Mouse (Mus musculus) liver, embryonic 13.5 days (tissue): ENCODE measurements around the gene Htatsf1. TPM values are rescaled to one million over a fixed set of nuclear protein-coding genes. Genes with fewer than 3 reads are reported as not detected.

ENCODE experiments used
- ATAC-seq: fragments of 200-750 bp; cut with Nextera tagmentation; 2 replicates; pipeline ENCODE4 v1.8.0; 2017; ENCODE audit warnings: low read depth, mild to moderate bottlenecking, moderate number of reproducible peaks, moderate library complexity
- DNase-seq: peaks from one replicate; pipeline ENCODE4 v3.0.0; 2022
- H3K27ac ChIP-seq: fragments of 300-500 bp; sonication (generic); 2 replicates; pipeline ENCODE4 v1.5.1; 2015; ENCODE audit warnings: moderate library complexity, mild to moderate bottlenecking, inconsistent platforms
- H3K27me3 ChIP-seq: fragments of 300-500 bp; sonication (generic); 2 replicates; pipeline ENCODE4 v1.6.1; 2015; ENCODE audit warnings: mild to moderate bottlenecking, inconsistent platforms
- H3K36me3 ChIP-seq: fragments of 300-500 bp; sonication (generic); 2 replicates; pipeline ENCODE4 v1.6.1; 2015; ENCODE audit warnings: mild to moderate bottlenecking, inconsistent platforms
- H3K4me1 ChIP-seq: fragments of 300-500 bp; sonication (generic); replicated peaks from 2 replicates; pipeline ENCODE4 v1.6.1; 2015; ENCODE audit warnings: inconsistent platforms
- H3K4me2 ChIP-seq: fragments of 300-500 bp; sonication (generic); 2 replicates; pipeline ENCODE4 v1.6.1; 2015; ENCODE audit warnings: inconsistent platforms, mild to moderate bottlenecking, moderate library complexity
- H3K4me3 ChIP-seq: fragments of 300-500 bp; sonication (generic); replicated peaks from 2 replicates; pipeline ENCODE4 v1.5.1; 2015; ENCODE audit warnings: mild to moderate bottlenecking, inconsistent platforms
- H3K9ac ChIP-seq: fragments of 300-500 bp; sonication (generic); 2 replicates; pipeline ENCODE4 v1.6.1; 2015; ENCODE audit warnings: mild to moderate bottlenecking, inconsistent platforms
- H3K9me3 ChIP-seq: fragments of 300-500 bp; sonication (generic); replicated peaks from 2 replicates; pipeline ENCODE4 v1.6.1; 2016; ENCODE audit warnings: inconsistent platforms
- WGBS: fragments of 180-500 bp; shearing (Covaris S2); methylation state at CpG from one replicate; pipeline ENCODE4 v1.1.7; 2015; ENCODE audit not compliant: insufficient replicate concordance; 5-methylcytosine and 5-hydroxymethylcytosine counted together
- polyA plus RNA-seq: library from polyadenylated mRNA; unstranded; fragments of >200 nt; fragmentation: Nextera tagmentation; extraction: Ambion mirVana; gene quantifications from 2 replicates; pipeline ENCODE4 v1.2.1, GENCODE M21; 2015

The Htatsf1 gene
- polyA plus RNA-seq = 32.4 and 33.7 TPM in 2 replicates

GRCm38 (mm10) chrX:57053174-57053992 is at the start of gene Htatsf1:
Gene Htatsf1 (plus strand): TSS chrX:57053583.
- DNase-seq = peak; percentile 68
- Histone ChIP-seq H3K9ac (peak within 1 kb of the TSS; percentile 72), H3K4me2 (peak within 1 kb of the TSS; percentile 72), H3K27me3 (no peaks in the 10 kb centered on the region), H3K27ac (peak within 1 kb of the TSS; percentile 76), H3K36me3 (0 out of 2 replicates have a peak, but pooled peaks cover 7% of the 10 kb centered on the region), H3K4me1 (peaks cover 5% of the 10 kb centered on the region; the same call in 1 of the 2 replicates), H3K9me3 (no peaks in the 10 kb centered on the region), H3K4me3 (peak within 1 kb of the TSS; percentile 72)
- WGBS = 13% methylated on average over 76 of the region's 85 CpGs
- ATAC-seq = peak; percentile 95

DNA sequence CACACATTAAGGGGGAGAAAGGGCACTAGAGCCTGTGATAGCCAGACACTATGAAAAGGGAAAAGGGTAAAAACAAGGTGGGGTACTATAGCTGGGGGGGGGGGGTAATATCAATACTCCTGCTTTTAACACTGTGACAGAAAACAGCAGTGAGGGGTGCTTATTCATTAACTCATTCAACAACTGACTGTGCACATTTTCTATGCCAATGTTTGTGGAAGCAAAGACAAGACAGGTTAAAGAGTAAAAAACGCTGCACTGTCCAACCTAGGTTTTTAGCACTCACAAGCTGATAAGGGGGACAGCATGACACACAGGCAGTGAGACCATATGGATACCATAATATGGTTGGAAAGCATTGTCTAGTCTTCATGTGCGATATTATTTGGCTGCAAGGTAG is 40.5 kb upstream of the Htatsf1 start:
- no peaks in the 10 kb centered on the region for H3K27me3 ChIP-seq
- WGBS = 62% methylated on average over 2 of the region's 2 CpGs
- no peak overlapping the region for H3K27ac ChIP-seq
- H3K36me3 ChIP-seq = no peaks in the 10 kb centered on the region
- H3K4me1 ChIP-seq = no peaks in the 10 kb centered on the region
- ATAC-seq = no peak
- DNase-seq = no peak
- no peak overlapping the region for H3K9ac ChIP-seq
- no peak overlapping the region for H3K4me3 ChIP-seq
- no peaks in the 10 kb centered on the region for H3K9me3 ChIP-seq
- no peak overlapping the region for H3K4me2 ChIP-seq

- Histone ChIP-seq H3K4me2 (no peak within 1 kb of the TSS), H3K27ac (no peak within 1 kb of the TSS), H3K9ac (no peak within 1 kb of the TSS), H3K9me3 (no peaks in the 10 kb centered on the region), H3K4me3 (no peak within 1 kb of the TSS), H3K27me3 (no peaks in the 10 kb centered on the region), H3K4me1 (no peaks in the 10 kb centered on the region), H3K36me3 (no peaks in the 10 kb centered on the region)
- no peak for ATAC-seq
- WGBS = 60% methylated on average over 5 of the region's 5 CpGs
- DNase-seq = no peak
These were observed 10.6 kb upstream of the Htatsf1 start, which contains the start of gene Brs3 for GRCm38 (mm10) chrX:57042774-57043173. Gene Brs3 (plus strand): TSS chrX:57043074.

- Histone ChIP-seq H3K27me3 (no peaks in the 10 kb centered on the region), H3K9me3 (no peaks in the 10 kb centered on the region), H3K9ac (no peak overlapping the region), H3K36me3 (no peaks in the 10 kb centered on the region), H3K27ac (no peak overlapping the region), H3K4me3 (no peak overlapping the region), H3K4me2 (no peak overlapping the region), H3K4me1 (no peaks in the 10 kb centered on the region)
- ATAC-seq = no peak
- 61% methylated on average over 6 of the region's 6 CpGs for WGBS
- DNase-seq = no peak
These were observed 9.5 kb upstream of the Htatsf1 start for GRCm38 (mm10) chrX:57043869-57044268.

DNA sequence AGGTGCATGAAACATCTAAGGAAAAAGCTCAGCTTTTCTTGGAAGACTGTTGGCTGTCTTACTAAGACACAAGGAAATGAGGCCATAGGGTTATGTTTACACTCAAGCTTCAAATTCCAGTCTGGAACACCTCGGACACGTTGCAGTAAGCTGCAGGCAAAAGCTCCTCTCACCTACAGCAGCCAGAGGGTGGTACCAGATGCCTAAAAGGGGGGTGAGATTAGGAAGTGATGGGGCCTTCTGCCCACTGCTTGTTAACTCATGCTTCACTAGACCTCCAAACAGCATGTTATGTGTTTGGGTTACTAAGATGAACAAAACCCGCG is 572 bp upstream of the Htatsf1 start:
- Histone ChIP-seq H3K4me3 (peak overlapping the region; percentile 72), H3K36me3 (0 out of 2 replicates have a peak, but pooled peaks cover 7% of the 10 kb centered on the region), H3K9me3 (no peaks in the 10 kb centered on the region), H3K4me2 (peak overlapping the region; percentile 72), H3K27me3 (no peaks in the 10 kb centered on the region), H3K9ac (peak overlapping the region; percentile 72), H3K4me1 (peaks cover 5% of the 10 kb centered on the region; the same call in 1 of the 2 replicates), H3K27ac (peak overlapping the region; percentile 76; the same call in 1 of the 2 replicates)
- DNase-seq = no peak
- WGBS = 15% methylated on average over 4 of the region's 4 CpGs
- peak; percentile 21; the same call in 1 of the 2 replicates for ATAC-seq

GRCm38 (mm10) chrX:57053993-57054385 is 606 bp downstream of the Htatsf1 start:
- ATAC-seq (peak; percentile 30), DNase-seq (peak; percentile 0)
- Histone ChIP-seq H3K27me3 (no peaks in the 10 kb centered on the region), H3K4me1 (peaks cover 5% of the 10 kb centered on the region; the same call in 1 of the 2 replicates), H3K4me3 (peak overlapping the region; percentile 72), H3K9me3 (no peaks in the 10 kb centered on the region), H3K36me3 (0 out of 2 replicates have a peak, but pooled peaks cover 7% of the 10 kb centered on the region), H3K9ac (peak overlapping the region; percentile 72), H3K27ac (no peak overlapping the region; the same call in 1 of the 2 replicates), H3K4me2 (peak overlapping the region; percentile 72)
- WGBS = 29% methylated on average over 11 of the region's 11 CpGs

GRCm38 (mm10) chrX:57081496-57081895 is 28.1 kb downstream of the Htatsf1 start:
- Histone ChIP-seq H3K4me2 (no peak overlapping the region), H3K4me3 (no peak overlapping the region), H3K9ac (no peak overlapping the region), H3K27me3 (no peaks in the 10 kb centered on the region), H3K36me3 (no peaks in the 10 kb centered on the region), H3K9me3 (no peaks in the 10 kb centered on the region), H3K27ac (no peak overlapping the region), H3K4me1 (no peaks in the 10 kb centered on the region)
- no peak for DNase-seq
- 61% methylated on average over 5 of the region's 5 CpGs for WGBS
- ATAC-seq = no peak

DNA sequence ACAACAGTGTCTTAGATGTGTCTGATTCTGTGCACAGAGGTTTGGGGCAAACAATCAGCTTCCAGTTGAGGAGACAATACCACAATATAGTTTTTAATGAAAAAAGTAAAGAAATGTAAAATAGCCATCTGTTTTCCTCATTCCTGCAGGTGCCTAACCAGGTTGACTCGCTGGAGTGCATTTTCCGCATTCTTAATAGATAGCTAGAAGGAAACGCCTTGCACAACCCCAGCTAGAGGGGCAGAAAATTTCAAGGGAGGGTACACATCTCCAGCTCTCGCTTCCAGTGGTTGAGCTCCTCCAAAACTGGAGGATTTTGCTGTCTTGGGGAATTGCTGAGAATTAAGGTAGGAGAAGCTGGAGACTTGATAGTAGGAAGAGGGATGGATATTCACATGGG is 34.4 kb downstream of the Htatsf1 start, which contains the start of gene Vgll1:
Vgll1 (plus strand) TSS at position 301 of the 400 bp plus-strand sequence.
- ATAC-seq = no peak
- Histone ChIP-seq H3K9ac (no peak within 1 kb of the TSS), H3K4me2 (no peak within 1 kb of the TSS), H3K4me1 (no peaks in the 10 kb centered on the region), H3K27ac (no peak within 1 kb of the TSS), H3K36me3 (no peaks in the 10 kb centered on the region), H3K27me3 (no peaks in the 10 kb centered on the region), H3K9me3 (no peaks in the 10 kb centered on the region), H3K4me3 (no peak within 1 kb of the TSS)
- no peak for DNase-seq
- 56% methylated on average over 4 of the region's 4 CpGs for WGBS

GRCm38 (mm10) chrX:57103415-57103814 is 50.0 kb downstream of the Htatsf1 start:
- DNase-seq (no peak), ATAC-seq (no peak)
- 88% methylated on average over 1 of the region's 1 CpGs for WGBS
- no peak overlapping the region for H3K27ac ChIP-seq
- H3K9ac ChIP-seq = no peak overlapping the region
- H3K4me3 ChIP-seq = no peak overlapping the region
- H3K4me2 ChIP-seq = no peak overlapping the region
- H3K9me3 ChIP-seq = no peaks in the 10 kb centered on the region
- no peaks in the 10 kb centered on the region for H3K27me3 ChIP-seq
- H3K4me1 ChIP-seq = no peaks in the 10 kb centered on the region
- no peaks in the 10 kb centered on the region for H3K36me3 ChIP-seq

DNA sequence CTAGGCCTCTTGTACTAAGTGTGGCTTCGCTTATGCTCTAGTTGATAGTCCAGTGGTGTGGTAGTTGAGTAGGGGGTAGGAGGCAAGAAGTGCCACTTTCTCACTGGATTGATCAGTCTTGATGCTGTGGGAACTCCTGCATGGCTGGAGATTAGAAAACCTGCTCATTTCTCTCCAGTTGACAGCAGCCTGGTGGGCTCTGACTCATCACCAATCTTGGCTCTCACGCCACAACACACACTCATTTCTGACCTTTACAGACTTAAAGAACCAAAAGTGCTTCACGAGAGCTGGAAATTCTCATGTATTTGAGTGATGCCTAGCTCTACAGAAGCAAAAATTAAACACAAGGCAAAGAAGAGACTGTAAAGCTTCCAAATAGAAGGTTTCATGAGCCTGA is 53.6 kb downstream of the Htatsf1 start:
- H3K27ac ChIP-seq = no peak overlapping the region
- H3K4me2 ChIP-seq = no peak overlapping the region
- WGBS = 63% methylated on average over 3 of the region's 3 CpGs
- H3K36me3 ChIP-seq = no peaks in the 10 kb centered on the region
- H3K9me3 ChIP-seq = no peaks in the 10 kb centered on the region
- H3K27me3 ChIP-seq = no peaks in the 10 kb centered on the region
- H3K4me3 ChIP-seq = no peak overlapping the region
- no peaks in the 10 kb centered on the region for H3K4me1 ChIP-seq
- H3K9ac ChIP-seq = no peak overlapping the region
- DNase-seq = no peak
- no peak for ATAC-seq
